Mouse (Mus musculus): ENCODE measurements around the gene Egfl6.

Gene Egfl6

GRCm38 (mm10) chrX:166584947-166585824 is at the start of gene Egfl6:
TSS of gene Egfl6 (minus strand) at chrX:166585720.
- peak in 1 of 2 experiments; percentile 1 for DNase-seq (ENCODE audit: low spot score in 2 of 2)

GRCm38 (mm10) chrX:166626866-166627570 is 41.5 kb upstream of the Egfl6 start:
- no peak for DNase-seq (ENCODE audit: low spot score in 2 of 2)

DNA sequence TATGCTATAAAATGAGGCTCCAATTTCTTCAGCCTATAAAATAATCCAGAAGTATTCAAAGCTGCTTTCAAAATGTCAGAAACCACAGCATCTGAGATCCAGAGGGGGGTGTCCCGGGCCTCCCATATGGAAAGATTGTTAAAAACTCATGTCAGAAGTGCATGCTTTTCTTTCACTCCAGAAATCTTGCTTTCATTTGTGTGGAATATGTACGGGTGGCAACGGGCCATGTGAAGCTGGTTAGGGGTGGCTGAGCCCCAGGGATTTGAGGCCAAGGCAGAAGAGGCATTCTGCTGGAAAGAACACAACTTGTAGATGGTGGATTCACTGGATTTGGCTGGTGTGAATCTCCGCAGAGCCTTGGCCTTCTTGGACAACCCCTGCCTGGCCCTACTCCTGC is 40.7 kb upstream of the Egfl6 start:
- no peak for DNase-seq (ENCODE audit: low spot score in 2 of 2)

- no peak for DNase-seq (ENCODE audit: low spot score in 2 of 2)
Observed at GRCm38 (mm10) chrX:166623176-166623575, 37.7 kb upstream of the Egfl6 start.

DNA sequence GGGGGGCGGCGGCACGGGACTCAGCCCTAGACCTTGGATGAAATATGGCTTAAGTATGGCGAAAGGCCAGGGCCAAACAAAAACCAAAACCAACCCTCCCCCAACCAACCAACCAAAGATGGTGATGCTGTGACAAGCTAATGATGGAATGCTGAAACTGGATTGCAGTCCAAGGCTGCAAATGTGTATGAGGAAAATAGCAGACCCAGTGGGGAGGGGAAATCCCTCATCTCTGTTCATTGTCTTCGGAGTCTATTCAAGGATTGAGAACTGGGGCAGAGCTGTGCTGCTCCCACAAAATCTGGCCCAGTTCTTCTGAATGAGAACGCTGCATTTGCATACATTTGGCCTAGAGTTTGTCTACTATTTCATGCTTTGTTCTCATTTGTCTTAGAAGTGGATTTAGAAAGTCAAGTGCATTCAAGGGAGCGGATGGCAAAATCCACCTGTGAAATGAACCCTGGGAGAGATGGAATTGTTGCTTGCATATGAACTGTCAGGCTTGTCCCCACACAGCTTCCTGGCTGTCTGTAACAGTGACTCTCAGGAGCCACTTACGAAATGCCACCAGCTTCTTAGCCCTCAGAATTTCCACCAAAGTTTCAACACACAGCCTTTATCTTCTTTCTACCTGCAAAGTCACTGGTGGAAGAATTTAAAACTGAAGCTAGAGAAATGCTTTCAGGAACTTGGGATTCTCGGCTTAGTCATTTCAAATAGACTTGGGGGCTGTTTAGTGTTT is 36.2 kb upstream of the Egfl6 start:
- no peak for DNase-seq (ENCODE audit: low spot score in 2 of 2)

DNA sequence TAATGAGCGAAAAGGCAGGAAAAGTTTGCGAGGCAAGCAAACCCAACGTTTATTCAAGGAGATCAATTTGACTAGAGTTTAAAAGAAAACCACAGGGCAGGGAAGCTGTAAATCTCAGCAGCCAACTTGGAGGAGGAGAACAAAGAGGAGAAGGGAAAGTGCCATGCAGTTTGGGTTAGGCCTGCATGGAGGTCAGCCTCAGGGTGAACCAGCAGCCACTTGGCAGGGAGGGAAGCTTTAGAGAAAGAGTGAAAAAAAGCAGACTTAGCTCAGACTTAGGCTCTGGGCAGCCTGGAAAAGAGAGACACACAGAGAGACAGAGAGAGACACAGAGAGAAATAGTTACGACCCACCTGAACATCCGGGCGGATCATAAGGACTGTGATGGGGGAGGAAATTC is 35.4 kb upstream of the Egfl6 start:
- no peak for DNase-seq (ENCODE audit: low spot score in 2 of 2)

DNA sequence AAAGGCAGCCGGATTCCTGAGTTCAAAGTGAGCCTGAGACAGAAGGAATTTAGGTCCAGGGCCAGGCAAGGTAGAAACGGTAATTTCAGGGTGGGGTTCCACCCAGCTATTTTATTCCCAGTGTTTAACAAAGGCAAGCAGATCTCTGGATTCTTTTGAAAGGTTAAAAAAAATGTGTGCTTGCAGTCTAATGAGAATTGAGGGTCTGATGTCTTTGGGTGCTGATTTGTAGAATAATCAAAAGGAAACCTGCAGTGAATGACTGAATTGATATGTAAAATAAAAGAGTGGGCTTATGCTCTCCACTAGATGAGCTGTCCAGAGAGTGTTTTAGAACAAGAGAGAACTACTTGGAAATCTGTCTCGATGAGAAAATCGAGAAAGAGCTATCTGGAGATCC is 33.6 kb upstream of the Egfl6 start:
- DNase-seq (ENCODE audit: low spot score in 2 of 2), result no peak

DNA sequence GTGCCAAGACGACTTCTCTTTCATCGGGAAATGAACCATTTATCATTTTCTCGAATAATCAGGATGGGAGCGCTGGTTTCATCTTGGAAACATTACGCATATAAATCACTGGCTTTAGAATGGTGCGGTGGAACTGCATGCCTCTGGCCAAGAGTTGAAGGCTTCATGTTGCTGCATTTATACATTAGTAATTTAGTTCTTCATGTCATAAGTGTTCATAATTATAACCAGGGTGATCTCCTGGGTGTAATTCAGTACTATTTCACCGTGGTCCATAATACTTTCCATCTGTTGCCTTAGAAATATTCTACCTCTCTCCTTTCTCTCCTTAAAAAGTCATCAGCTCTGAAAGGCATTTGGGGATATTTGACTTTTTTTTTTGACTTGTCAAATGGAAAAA is 29.7 kb upstream of the Egfl6 start:
- DNase-seq (ENCODE audit: low spot score in 2 of 2), result no peak

- no peak for DNase-seq (ENCODE audit: low spot score in 2 of 2)
Observed at GRCm38 (mm10) chrX:166576111-166576510, 9.4 kb downstream of the Egfl6 start.

- DNase-seq (ENCODE audit: low spot score in 2 of 2), result no peak
Observed at GRCm38 (mm10) chrX:166565983-166566382, 19.5 kb downstream of the Egfl6 start.

DNA sequence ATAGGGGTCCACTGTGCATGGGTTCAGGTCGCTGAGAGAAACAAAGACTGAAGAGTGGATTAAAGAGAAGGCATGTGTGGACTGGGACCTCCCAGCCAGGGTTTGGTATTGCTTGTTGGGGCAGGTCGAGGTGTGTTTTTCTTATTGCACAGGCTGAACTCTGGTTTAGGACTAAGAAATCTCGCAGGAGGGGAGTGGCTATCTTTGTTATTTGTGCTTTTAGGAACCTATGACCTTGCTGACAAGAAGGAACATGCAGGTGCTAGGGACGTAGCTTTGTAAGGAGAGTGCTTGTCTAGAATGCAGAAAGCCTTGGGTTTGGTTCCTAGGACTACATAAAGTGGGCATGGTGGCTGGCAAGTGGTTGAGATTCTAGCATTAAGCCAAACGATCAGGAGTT is 20.1 kb downstream of the Egfl6 start:
- no peak for DNase-seq (ENCODE audit: low spot score in 2 of 2)

- no peak for DNase-seq (ENCODE audit: low spot score in 2 of 2)
Observed at GRCm38 (mm10) chrX:166564900-166565299, 20.6 kb downstream of the Egfl6 start.

- DNase-seq (ENCODE audit: low spot score in 2 of 2), result no peak
Observed at GRCm38 (mm10) chrX:166559333-166559732, 26.2 kb downstream of the Egfl6 start.

GRCm38 (mm10) chrX:166552355-166552754 is 33.2 kb downstream of the Egfl6 start:
- DNase-seq (ENCODE audit: low spot score in 2 of 2), result no peak

- no peak for DNase-seq (ENCODE audit: low spot score in 2 of 2)
Observed at GRCm38 (mm10) chrX:166546495-166546894, 39.0 kb downstream of the Egfl6 start.

GRCm38 (mm10) chrX:166535138-166535537 is 50.4 kb downstream of the Egfl6 start:
- no peak for DNase-seq (ENCODE audit: low spot score in 2 of 2)

- no peak for DNase-seq (ENCODE audit: low spot score in 2 of 2)
Observed at GRCm38 (mm10) chrX:166533432-166533831, 52.1 kb downstream of the Egfl6 start.

- DNase-seq (ENCODE audit: low spot score in 2 of 2), result no peak
Observed at GRCm38 (mm10) chrX:166531671-166532070, 53.8 kb downstream of the Egfl6 start.

DNA sequence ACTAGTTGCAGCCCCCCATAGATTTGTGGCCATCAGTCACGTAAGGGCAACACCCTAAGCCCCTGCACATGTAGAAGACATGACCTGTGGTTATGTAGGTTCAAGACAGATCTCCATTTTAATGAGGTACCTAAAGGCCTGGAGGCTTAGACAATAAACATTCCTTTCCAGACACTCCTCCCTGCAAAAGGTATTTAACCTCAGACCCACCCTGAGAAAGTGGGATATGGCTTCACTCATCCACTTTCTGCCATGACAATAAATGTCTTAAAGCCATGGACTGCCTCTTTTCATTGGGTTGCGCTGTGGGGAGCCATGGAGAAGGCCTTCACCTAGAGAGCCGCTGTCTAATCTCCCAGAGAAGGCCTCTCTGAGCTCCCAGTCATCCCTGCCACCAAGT is 57.4 kb downstream of the Egfl6 start:
- DNase-seq (ENCODE audit: low spot score in 2 of 2), result no peak

DNA sequence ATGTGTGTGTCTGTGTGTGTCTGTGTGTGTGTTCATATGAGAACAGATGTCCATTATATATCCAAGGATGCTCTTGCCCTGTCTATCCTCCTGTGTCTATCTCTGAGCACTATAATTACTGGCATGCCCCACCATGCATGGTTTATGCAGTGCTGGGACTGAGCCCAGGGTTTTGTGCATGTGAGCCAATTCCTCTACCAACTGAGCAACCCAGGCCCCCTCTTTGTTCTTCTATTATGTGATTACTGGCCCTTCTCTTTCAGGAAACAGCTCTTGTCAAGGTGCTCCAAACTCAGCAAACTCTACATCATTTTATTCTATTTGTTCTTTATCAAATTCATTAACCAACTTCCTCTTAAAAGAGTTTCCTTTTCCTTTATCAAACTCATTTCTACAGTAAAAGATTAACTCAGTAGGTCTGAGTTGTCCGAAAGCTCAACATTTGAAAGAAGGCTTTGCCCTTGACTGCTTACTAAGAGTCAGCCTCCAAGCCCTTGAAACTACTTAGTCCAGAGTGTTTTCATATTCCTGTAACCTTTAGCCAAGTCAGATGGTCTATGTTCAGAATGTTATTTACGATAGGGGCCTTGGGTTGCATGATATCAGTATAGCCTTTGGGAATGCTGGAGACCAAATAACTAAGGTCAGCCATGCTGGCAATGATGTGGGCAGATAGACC is 59.7 kb downstream of the Egfl6 start:
- DNase-seq (ENCODE audit: low spot score in 2 of 2), result no peak

- no peak for DNase-seq (ENCODE audit: low spot score in 2 of 2)
Observed at GRCm38 (mm10) chrX:166520782-166521181, 64.7 kb downstream of the Egfl6 start.

DNA sequence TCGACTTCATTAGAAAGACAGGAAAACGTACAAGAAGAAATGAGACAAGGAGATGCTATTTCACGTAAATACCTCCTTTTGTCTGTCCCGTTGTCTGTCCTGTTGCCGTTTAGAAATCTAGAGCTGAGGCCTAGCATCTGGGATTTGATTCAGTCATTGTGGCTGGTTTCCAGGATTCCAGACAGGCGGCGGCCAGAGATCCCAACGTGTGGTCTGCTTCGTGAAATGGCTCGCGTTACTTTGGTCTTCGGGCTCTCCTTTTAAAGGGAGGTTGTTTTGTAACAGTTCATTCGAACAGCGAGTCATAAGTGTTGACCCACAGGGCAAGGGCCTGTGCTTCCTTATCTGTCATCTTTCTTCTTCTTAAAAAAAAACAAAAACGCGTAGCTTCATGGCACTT is 67.2 kb downstream of the Egfl6 start, which contains the start of gene Tceanc:
Tceanc (minus strand) TSS at position 223 of the 400 bp plus-strand sequence.
- DNase-seq (ENCODE audit: low spot score in 2 of 2), result no peak
